Mouse (Mus musculus) thymus, postnatal 0 days (tissue): ENCODE measurements around the gene Fto. TPM values are rescaled to one million over a fixed set of nuclear protein-coding genes. Genes with fewer than 3 reads are reported as not detected.

ENCODE experiments used
- DNase-seq: peaks from one replicate; pipeline ENCODE4 v3.0.0-alpha.2; 2015; ENCODE audit warnings: low spot score
- polyA plus RNA-seq: library from polyadenylated mRNA; unstranded; fragments of >200 nt; fragmentation: Nextera tagmentation; extraction: Ambion mirVana; gene quantifications from 2 replicates; pipeline ENCODE4 v1.2.1, GENCODE M21; 2015

The Fto gene
- polyA plus RNA-seq, 1 experiment from 2014 or later = 33.4 TPM

GRCm38 (mm10) chr8:91611723-91612362, 298.5 kb downstream of the Fto start:
- DNase-seq = no peak

GRCm38 (mm10) chr8:91612387-91613130, 299.2 kb downstream of the Fto start:
- DNase-seq = no peak

- peak; percentile 20 for DNase-seq
Measured at GRCm38 (mm10) chr8:91613603-91614002, 300.3 kb downstream of the Fto start.

- DNase-seq = no peak
Measured at GRCm38 (mm10) chr8:91615196-91615595, 301.9 kb downstream of the Fto start.

- DNase-seq = no peak
Measured at GRCm38 (mm10) chr8:91615781-91616683, 302.7 kb downstream of the Fto start.

DNA sequence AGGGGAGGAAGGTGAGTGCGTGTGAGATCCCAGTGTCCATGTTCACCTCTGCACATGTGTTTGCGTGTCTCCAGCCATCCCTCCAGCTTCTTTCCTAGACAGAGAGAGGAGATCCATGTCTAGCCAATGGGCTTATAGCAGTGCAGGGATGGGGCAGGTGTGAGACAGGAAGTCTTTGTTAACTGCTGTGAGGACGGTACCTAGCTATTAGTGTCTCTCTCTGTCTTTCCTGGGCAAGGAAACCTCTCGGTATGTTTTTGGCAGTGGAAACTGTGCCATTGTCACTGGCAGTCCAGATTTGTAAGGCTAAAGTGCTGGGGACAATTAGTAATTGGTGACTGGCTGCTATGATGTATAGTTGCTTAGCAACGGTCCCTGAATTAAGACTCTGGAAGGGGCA, 304.4 kb downstream of the Fto start:
- no peak for DNase-seq

DNA sequence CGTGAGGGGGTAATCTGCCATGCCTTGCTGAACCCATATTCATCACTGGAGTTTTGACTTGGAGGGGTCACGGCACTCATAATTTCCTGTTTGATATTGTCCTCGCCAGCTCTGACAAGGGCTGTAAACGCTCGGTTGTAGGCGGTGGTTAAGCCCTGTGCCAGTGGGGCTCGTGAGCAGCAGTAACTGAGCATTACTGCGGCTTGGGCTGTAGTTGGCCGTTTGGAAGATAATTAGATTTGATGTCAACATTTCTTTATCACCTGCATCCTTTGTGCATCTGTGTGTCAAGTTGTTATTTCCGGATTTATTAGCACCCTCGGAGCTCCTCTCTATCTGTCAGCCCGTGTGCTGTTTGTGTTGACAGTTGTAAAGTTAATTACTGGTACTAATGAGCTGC, 309.4 kb downstream of the Fto start:
- DNase-seq = no peak

DNA sequence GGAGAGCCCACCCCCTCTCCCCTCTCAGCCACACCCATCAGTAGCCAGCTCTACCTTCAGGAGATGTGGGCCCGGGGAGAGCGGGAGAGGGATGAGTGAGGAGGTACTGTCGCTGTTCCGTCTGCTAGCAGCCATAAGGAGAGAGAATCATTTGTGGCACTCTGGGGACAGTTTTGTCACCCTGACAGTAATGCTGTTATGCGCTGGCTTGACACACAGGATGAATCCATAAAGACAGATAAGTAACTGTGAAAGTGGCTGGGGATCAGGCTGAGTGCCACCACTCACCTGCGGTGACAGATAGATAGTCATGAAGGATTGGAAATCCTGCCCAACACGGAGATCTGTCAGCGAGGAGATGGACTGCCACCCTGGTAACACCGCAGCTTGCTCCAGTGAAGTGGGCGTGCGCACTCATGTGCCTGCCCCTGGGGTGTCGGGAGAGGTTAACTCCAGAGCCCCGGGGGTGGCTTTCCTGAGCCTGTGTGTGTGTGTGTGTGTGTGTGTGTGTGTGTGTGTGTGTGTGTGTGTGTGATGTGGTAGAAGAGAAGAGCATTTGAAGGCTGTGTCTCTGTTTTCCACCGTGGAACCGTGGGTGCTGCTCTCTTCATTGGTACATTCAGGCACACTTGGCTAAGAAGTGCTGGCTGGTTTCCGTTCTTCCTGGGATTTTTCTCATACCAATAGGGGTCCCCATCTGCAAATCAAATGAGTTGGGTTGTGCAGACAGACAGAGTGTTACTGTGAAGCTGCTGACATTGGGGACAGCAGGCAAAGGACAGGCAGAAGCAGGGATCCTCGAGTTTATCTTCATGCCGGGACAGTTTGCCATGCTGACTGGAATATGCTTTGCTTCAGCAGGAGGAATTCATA, 312.6 kb downstream of the Fto start:
- DNase-seq = no peak

- no peak for DNase-seq
Measured at GRCm38 (mm10) chr8:91629594-91629993, 316.3 kb downstream of the Fto start.

DNA sequence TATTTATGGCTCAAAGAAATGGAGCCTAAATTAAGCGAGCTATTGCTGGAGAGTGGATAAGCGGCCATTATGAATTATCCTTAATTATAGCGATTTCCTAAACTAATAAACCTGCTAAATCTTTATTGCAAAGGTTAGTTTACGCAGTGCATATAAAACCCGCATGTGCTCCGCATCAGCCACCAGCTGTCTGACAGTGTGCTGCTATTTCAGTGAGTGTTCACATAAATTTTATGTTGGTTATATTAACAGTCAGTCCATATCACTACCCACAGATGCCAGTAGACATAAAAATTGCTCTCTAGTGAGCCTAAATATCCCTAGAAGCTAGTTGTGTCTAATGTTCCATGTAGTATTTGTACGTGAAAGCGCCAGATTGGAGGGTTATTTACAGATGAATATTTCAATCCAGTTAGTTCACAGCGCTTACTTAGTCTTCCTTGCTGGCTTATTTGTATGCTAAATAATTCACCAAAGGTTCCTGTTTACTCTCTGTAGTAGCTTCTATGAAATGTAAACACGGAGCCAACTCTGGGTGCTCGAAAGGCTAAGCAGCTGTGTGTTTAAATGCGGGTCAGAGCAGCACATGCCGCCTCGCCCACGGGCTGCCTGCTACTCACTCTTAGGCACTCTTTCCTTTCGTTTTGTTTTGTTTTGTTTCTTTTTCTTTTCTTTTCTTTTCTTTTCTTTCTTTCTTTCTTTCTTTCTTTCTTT, 317.2 kb downstream of the Fto start:
- DNase-seq = no peak

GRCm38 (mm10) chr8:91632411-91632810, 319.1 kb downstream of the Fto start:
- DNase-seq = no peak

DNA sequence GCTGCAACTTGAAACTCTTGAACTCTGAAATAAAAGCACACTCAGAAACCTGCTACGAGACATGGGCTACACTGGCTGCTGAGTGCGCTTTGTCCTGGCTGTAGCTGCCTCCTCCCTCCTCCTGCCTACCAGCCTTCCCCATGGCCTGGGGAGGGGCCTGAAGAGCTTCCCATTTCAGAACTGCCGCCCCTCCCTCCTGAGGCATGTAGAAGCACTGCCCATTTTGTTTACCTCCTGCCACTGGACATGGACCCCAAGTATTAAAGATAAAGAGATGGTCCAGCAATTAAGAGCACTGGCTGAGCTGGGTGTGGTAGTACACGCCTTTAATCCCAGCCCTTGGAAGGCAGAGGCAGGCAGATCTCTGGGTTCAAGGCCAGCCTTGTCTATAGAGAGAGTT, 322.1 kb downstream of the Fto start:
- no peak for DNase-seq

GRCm38 (mm10) chr8:91636887-91637286, 323.6 kb downstream of the Fto start:
- no peak for DNase-seq

DNA sequence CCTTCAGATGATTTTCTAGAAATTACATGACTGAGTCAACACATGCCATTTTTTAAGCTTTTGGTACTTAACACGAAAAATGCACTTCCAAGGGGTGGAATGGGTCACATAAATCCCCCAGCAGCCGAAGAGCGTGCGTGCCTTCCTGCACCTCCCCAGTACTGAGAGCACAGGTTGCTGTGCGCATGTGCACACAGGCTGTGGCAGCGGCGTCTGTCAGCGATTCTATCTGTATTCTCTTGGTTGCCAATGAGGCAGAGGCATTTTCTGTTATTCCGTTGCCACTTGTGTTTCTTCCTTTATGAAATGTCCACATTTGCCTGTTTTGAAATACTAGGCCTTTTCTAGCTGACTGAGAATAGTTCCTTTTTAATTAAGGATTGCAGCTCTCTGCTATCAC, 324.4 kb downstream of the Fto start:
- no peak for DNase-seq

DNA sequence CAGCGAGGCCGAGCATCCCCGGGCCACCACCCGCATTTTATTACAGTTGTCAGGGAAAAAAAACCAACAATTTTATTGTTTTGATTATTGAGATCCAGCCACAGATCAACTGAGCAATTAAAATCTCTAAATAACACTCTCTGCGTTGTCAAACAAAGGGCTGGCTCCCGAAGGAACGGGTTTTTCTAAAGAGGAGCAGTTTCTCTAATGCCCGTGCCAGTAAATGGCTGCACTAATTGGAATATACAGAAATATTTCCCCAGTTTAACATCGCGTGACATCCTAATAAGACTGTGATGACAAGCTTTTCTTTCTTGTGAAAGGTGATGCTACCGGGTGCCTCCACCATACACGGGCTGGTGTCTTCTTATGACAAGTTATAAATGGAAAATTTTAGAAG, 324.9 kb downstream of the Fto start:
- no peak for DNase-seq

- no peak for DNase-seq
Measured at GRCm38 (mm10) chr8:91640471-91640870, 327.1 kb downstream of the Fto start.

GRCm38 (mm10) chr8:91645484-91645883, 332.2 kb downstream of the Fto start:
- no peak for DNase-seq

DNA sequence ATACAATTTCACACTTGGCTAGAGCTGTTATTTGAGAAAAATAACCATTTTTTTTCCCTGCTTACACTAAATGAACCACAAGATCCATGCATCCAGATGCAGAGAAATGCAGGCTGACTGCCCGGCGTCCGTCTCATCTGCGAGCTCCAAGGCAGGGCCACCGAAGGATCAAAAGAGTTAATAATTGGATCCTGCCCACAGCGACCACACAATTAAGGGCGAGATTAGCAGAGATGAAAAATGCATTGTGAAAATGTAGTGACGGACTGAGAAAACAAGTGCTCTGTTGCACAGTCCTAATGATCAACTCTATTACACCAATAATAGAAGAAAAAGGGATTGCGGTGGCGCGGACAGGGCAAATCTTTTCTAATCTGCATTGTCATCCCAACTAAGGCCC, 334.6 kb downstream of the Fto start:
- no peak for DNase-seq

- no peak for DNase-seq
Measured at GRCm38 (mm10) chr8:91648776-91649175, 335.5 kb downstream of the Fto start.

DNA sequence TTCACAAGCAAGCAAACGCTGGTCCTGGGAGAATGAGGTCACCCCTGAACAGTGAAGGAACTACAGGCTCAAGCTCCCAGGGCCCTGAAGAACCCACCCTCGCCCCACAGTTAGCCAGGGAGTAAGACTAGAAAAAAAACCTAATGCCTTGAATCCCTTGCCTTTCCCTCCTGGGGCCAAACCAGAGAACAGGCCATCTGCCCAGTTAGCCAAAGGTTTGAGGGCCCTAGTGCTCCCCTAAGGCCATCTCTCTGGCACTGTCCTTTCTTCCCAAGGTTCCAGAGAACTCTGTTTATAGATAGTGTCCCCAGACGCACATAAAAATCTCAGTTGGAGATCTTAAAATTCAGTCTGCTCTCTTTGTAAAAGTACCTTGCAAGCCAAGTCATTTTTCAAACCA, 340.2 kb downstream of the Fto start:
- no peak for DNase-seq
